Mouse (Mus musculus): ENCODE results near the gene Spsb1. TPM values are rescaled to one million over a fixed set of nuclear protein-coding genes. Genes with fewer than 3 reads are reported as not detected.

The Spsb1 gene
- polyA plus RNA-seq, 1 experiment from 2014 or later: 17.0 TPM

GRCm38 (mm10) chr4:149905302-149905974 is 49.4 kb downstream of the Spsb1 start:
- no peak overlapping the region for H3K4me2 ChIP-seq (ENCODE audit: low read depth, low read length)
- no peaks in the 10 kb centered on the region for H3K9me3 ChIP-seq (ENCODE audit: control insufficient read depth, low read length)
- WGBS: 88% methylated on average over 10 of the region's 10 CpGs
- no peaks in the 10 kb centered on the region for H3K36me3 ChIP-seq (ENCODE audit: control insufficient read depth, insufficient read depth, low read length)
- H3K4me1 ChIP-seq (ENCODE audit: control insufficient read depth, insufficient read depth, low read length): peaks cover 11% of the 10 kb centered on the region; the same call in 1 of the 2 replicates
- H3K27me3 ChIP-seq (replicated peaks; ENCODE audit: control insufficient read depth, insufficient read depth, low read length): no peaks in the 10 kb centered on the region
- no peak overlapping the region for H3K9ac ChIP-seq (ENCODE audit: low read depth, low read length)
- no peak for ATAC-seq
- no peak overlapping the region for H3K27ac ChIP-seq (ENCODE audit: low read length)
- no peak overlapping the region for H3K4me3 ChIP-seq (ENCODE audit: low read length)

- no peak overlapping the region for H3K27ac ChIP-seq (ENCODE audit: low read length)
- no peak for ATAC-seq
- H3K4me1 ChIP-seq (ENCODE audit: control insufficient read depth, insufficient read depth, low read length): 0 out of 2 replicates have a peak, but pooled peaks cover 4% of the 10 kb centered on the region
- H3K27me3 ChIP-seq (replicated peaks; ENCODE audit: control insufficient read depth, insufficient read depth, low read length): no peaks in the 10 kb centered on the region
- H3K4me3 ChIP-seq (ENCODE audit: low read length): no peak overlapping the region
- no peak overlapping the region for H3K9ac ChIP-seq (ENCODE audit: low read depth, low read length)
- H3K4me2 ChIP-seq (ENCODE audit: low read depth, low read length): no peak overlapping the region
- no peaks in the 10 kb centered on the region for H3K36me3 ChIP-seq (ENCODE audit: control insufficient read depth, insufficient read depth, low read length)
- WGBS: 55% methylated on average over 5 of the region's 5 CpGs
- no peaks in the 10 kb centered on the region for H3K9me3 ChIP-seq (ENCODE audit: control insufficient read depth, low read length)
Measured at GRCm38 (mm10) chr4:149903026-149903425, 51.8 kb downstream of the Spsb1 start.

- Histone ChIP-seq H3K9me3 (ENCODE audit: control insufficient read depth, low read length) (no peaks in the 10 kb centered on the region), H3K4me2 (ENCODE audit: low read depth, low read length) (no peak overlapping the region), H3K36me3 (ENCODE audit: control insufficient read depth, insufficient read depth, low read length) (no peaks in the 10 kb centered on the region), H3K27ac (ENCODE audit: low read length) (no peak overlapping the region), H3K27me3 (replicated peaks; ENCODE audit: control insufficient read depth, insufficient read depth, low read length) (no peaks in the 10 kb centered on the region), H3K4me1 (ENCODE audit: control insufficient read depth, insufficient read depth, low read length) (0 out of 2 replicates have a peak, but pooled peaks cover 4% of the 10 kb centered on the region), H3K9ac (ENCODE audit: low read depth, low read length) (no peak overlapping the region), H3K4me3 (ENCODE audit: low read length) (no peak overlapping the region)
- no peak for ATAC-seq
- 67% methylated on average over 3 of the region's 3 CpGs for WGBS
Measured at GRCm38 (mm10) chr4:149901349-149901782, 53.5 kb downstream of the Spsb1 start.

- H3K4me1 ChIP-seq (ENCODE audit: control insufficient read depth, insufficient read depth, low read length): peaks cover 21% of the 10 kb centered on the region
- H3K4me3 ChIP-seq (ENCODE audit: low read length): no peak overlapping the region
- H3K9me3 ChIP-seq (ENCODE audit: control insufficient read depth, low read length): no peaks in the 10 kb centered on the region
- H3K27me3 ChIP-seq (replicated peaks; ENCODE audit: control insufficient read depth, insufficient read depth, low read length): no peaks in the 10 kb centered on the region
- H3K9ac ChIP-seq (ENCODE audit: low read depth, low read length): no peak overlapping the region
- no peak overlapping the region for H3K27ac ChIP-seq (ENCODE audit: low read length)
- ATAC-seq: no peak
- 90% methylated on average over 13 of the region's 13 CpGs for WGBS
- H3K4me2 ChIP-seq (ENCODE audit: low read depth, low read length): no peak overlapping the region
- H3K36me3 ChIP-seq (ENCODE audit: control insufficient read depth, insufficient read depth, low read length): no peaks in the 10 kb centered on the region
Measured at GRCm38 (mm10) chr4:149897661-149898260, 57.1 kb downstream of the Spsb1 start.

- 70% methylated on average over 12 of the region's 12 CpGs for WGBS
- no peak overlapping the region for H3K9ac ChIP-seq (ENCODE audit: low read depth, low read length)
- no peaks in the 10 kb centered on the region for H3K36me3 ChIP-seq (ENCODE audit: control insufficient read depth, insufficient read depth, low read length)
- ATAC-seq: no peak
- no peaks in the 10 kb centered on the region for H3K9me3 ChIP-seq (ENCODE audit: control insufficient read depth, low read length)
- peaks cover 24% of the 10 kb centered on the region for H3K4me1 ChIP-seq (ENCODE audit: control insufficient read depth, insufficient read depth, low read length)
- no peak overlapping the region for H3K4me3 ChIP-seq (ENCODE audit: low read length)
- no peak overlapping the region for H3K27ac ChIP-seq (ENCODE audit: low read length)
- no peaks in the 10 kb centered on the region for H3K27me3 ChIP-seq (replicated peaks; ENCODE audit: control insufficient read depth, insufficient read depth, low read length)
- no peak overlapping the region for H3K4me2 ChIP-seq (ENCODE audit: low read depth, low read length)
Measured at GRCm38 (mm10) chr4:149896024-149896538, 58.8 kb downstream of the Spsb1 start.

- no peak for ATAC-seq
- H3K27ac ChIP-seq (ENCODE audit: low read length): peak overlapping the region; percentile 78
- no peaks in the 10 kb centered on the region for H3K9me3 ChIP-seq (ENCODE audit: control insufficient read depth, low read length)
- no peak overlapping the region for H3K4me3 ChIP-seq (ENCODE audit: low read length)
- H3K27me3 ChIP-seq (replicated peaks; ENCODE audit: control insufficient read depth, insufficient read depth, low read length): no peaks in the 10 kb centered on the region
- H3K4me2 ChIP-seq (ENCODE audit: low read depth, low read length): no peak overlapping the region
- H3K4me1 ChIP-seq (ENCODE audit: control insufficient read depth, insufficient read depth, low read length): peaks cover 32% of the 10 kb centered on the region
- no peak overlapping the region for H3K9ac ChIP-seq (ENCODE audit: low read depth, low read length)
- H3K36me3 ChIP-seq (ENCODE audit: control insufficient read depth, insufficient read depth, low read length): no peaks in the 10 kb centered on the region
- 62% methylated on average over 7 of the region's 7 CpGs for whole genome bisulfite sequencing
Measured at GRCm38 (mm10) chr4:149895226-149895625, 59.6 kb downstream of the Spsb1 start.

GRCm38 (mm10) chr4:149894300-149894699 is 60.5 kb downstream of the Spsb1 start:
- H3K36me3 ChIP-seq (ENCODE audit: control insufficient read depth, insufficient read depth, low read length): no peaks in the 10 kb centered on the region
- WGBS: 84% methylated on average over 7 of the region's 7 CpGs
- H3K27me3 ChIP-seq (replicated peaks; ENCODE audit: control insufficient read depth, insufficient read depth, low read length): no peaks in the 10 kb centered on the region
- H3K27ac ChIP-seq (ENCODE audit: low read length): peak overlapping the region; percentile 78
- H3K9ac ChIP-seq (ENCODE audit: low read depth, low read length): 0 out of 2 replicates have a peak overlapping the region, but pooled peaks have one; percentile 1
- H3K4me2 ChIP-seq (ENCODE audit: low read depth, low read length): no peak overlapping the region
- no peaks in the 10 kb centered on the region for H3K9me3 ChIP-seq (ENCODE audit: control insufficient read depth, low read length)
- ATAC-seq: no peak
- H3K4me3 ChIP-seq (ENCODE audit: low read length): no peak overlapping the region
- H3K4me1 ChIP-seq (ENCODE audit: control insufficient read depth, insufficient read depth, low read length): peaks cover 41% of the 10 kb centered on the region

- H3K36me3 ChIP-seq (ENCODE audit: control insufficient read depth, insufficient read depth, low read length): no peaks in the 10 kb centered on the region
- H3K9ac ChIP-seq (ENCODE audit: low read depth, low read length): 0 out of 2 replicates have a peak overlapping the region, but pooled peaks have one; percentile 1
- no peaks in the 10 kb centered on the region for H3K9me3 ChIP-seq (ENCODE audit: control insufficient read depth, low read length)
- no peak overlapping the region for H3K4me3 ChIP-seq (ENCODE audit: low read length)
- peak overlapping the region; percentile 78 for H3K27ac ChIP-seq (ENCODE audit: low read length)
- ATAC-seq: peak; percentile 60
- peaks cover 48% of the 10 kb centered on the region for H3K4me1 ChIP-seq (ENCODE audit: control insufficient read depth, insufficient read depth, low read length)
- 30% methylated on average over 11 of the region's 11 CpGs for WGBS
- H3K4me2 ChIP-seq (ENCODE audit: low read depth, low read length): no peak overlapping the region
- no peaks in the 10 kb centered on the region for H3K27me3 ChIP-seq (replicated peaks; ENCODE audit: control insufficient read depth, insufficient read depth, low read length)
Measured at GRCm38 (mm10) chr4:149893611-149894151, 61.2 kb downstream of the Spsb1 start.

- no peak for ATAC-seq
- WGBS: 90% methylated on average over 5 of the region's 5 CpGs
- Histone ChIP-seq H3K9me3 (ENCODE audit: control insufficient read depth, low read length) (no peaks in the 10 kb centered on the region), H3K9ac (ENCODE audit: low read depth, low read length) (no peak overlapping the region), H3K4me1 (ENCODE audit: control insufficient read depth, insufficient read depth, low read length) (peaks cover 63% of the 10 kb centered on the region), H3K4me2 (ENCODE audit: low read depth, low read length) (no peak overlapping the region), H3K4me3 (ENCODE audit: low read length) (no peak overlapping the region), H3K27ac (ENCODE audit: low read length) (peak overlapping the region; percentile 71), H3K27me3 (replicated peaks; ENCODE audit: control insufficient read depth, insufficient read depth, low read length) (no peaks in the 10 kb centered on the region), H3K36me3 (ENCODE audit: control insufficient read depth, insufficient read depth, low read length) (no peaks in the 10 kb centered on the region)
Measured at GRCm38 (mm10) chr4:149891172-149891960, 63.5 kb downstream of the Spsb1 start.

Data from intestine, embryonic 16.5 days (tissue).